Mouse (Mus musculus) spleen, adult 2 months (tissue): ENCODE data around the gene Zswim7. TPM values are rescaled to one million over a fixed set of nuclear protein-coding genes. Genes with fewer than 3 reads are reported as not detected.

Source experiments
- DNase-seq, 2 experiments: peaks; one replicate each; pipeline versions ENCODE4 v3.0.0 to v3.0.0-alpha.2; 2012 to 2021; ENCODE audit warnings: low spot score in 2 of 2, low read depth in 1 of 2
- H3K27ac ChIP-seq: fragments of 200-500 bp; 2 replicates; pipeline ENCODE4 v1.5.1; 2012; ENCODE audit warnings: low read length, inconsistent platforms; ENCODE audit not compliant: insufficient read depth
- H3K27me3 ChIP-seq: fragments of 200-500 bp; 2 replicates; pipeline ENCODE4 v1.6.1; 2012; ENCODE audit warnings: mild to moderate bottlenecking, moderate library complexity, low read length, inconsistent platforms; ENCODE audit not compliant: control insufficient read depth, insufficient read depth
- H3K36me3 ChIP-seq: fragments of 200-500 bp; 2 replicates; pipeline ENCODE4 v1.6.1; 2012; ENCODE audit warnings: mild to moderate bottlenecking, low read length, inconsistent platforms; ENCODE audit not compliant: control insufficient read depth, insufficient read depth
- H3K4me1 ChIP-seq: fragments of 200-500 bp; 2 replicates; pipeline ENCODE4 v1.6.1; 2011; ENCODE audit warnings: inconsistent platforms; ENCODE audit not compliant: control insufficient read depth, insufficient read depth, insufficient read length
- H3K4me3 ChIP-seq: fragments of 200-500 bp; 2 replicates; pipeline ENCODE4 v1.5.1; 2011; ENCODE audit warnings: mild to moderate bottlenecking, inconsistent platforms; ENCODE audit not compliant: insufficient read depth, insufficient read length; ENCODE audit errors: extremely low read depth
- CTCF ChIP-seq: fragments of 200-500 bp; IDR thresholded peaks from 2 replicates; pipeline ENCODE4 v1.5.1; 2011; ENCODE audit warnings: mild to moderate bottlenecking, inconsistent platforms; ENCODE audit not compliant: insufficient read depth, insufficient read length, insufficient replicate concordance; ENCODE audit errors: extremely low read depth
- POLR2A ChIP-seq: fragments of 200-500 bp; IDR thresholded peaks from 2 replicates; pipeline ENCODE4 v1.6.1; 2011; ENCODE audit warnings: low read depth, low read length, inconsistent platforms
- WGBS: fragments of 180-500 bp; shearing (Covaris S2); methylation state at CpG from one replicate; pipeline ENCODE4 v1.1.7; 2018; 5-methylcytosine and 5-hydroxymethylcytosine counted together
- polyA plus RNA-seq: library from polyadenylated mRNA; depleted of rRNA; stranded (reverse); fragments of >200 nt; gene quantifications from 2 replicates; pipeline ENCODE4 v1.2.3, GENCODE M21; 2012

The Zswim7 gene
- polyA plus RNA-seq, 1 experiment = 4.4 TPM

GRCm38 (mm10) chr11:62263599-62263998, 17.6 kb downstream of the Zswim7 start:
- H3K27ac ChIP-seq = no peak overlapping the region
- H3K4me1 ChIP-seq = no peaks in the 10 kb centered on the region
- WGBS = 81% methylated on average over 7 of the region's 7 CpGs
- DNase-seq = no peak
- TF ChIP-seq CTCF = no peak
- no peak for TF ChIP-seq POLR2A
- H3K4me3 ChIP-seq = no peak overlapping the region
- H3K27me3 ChIP-seq = no peaks in the 10 kb centered on the region
- H3K36me3 ChIP-seq = 0 out of 2 replicates have a peak, but pooled peaks cover 1% of the 10 kb centered on the region

GRCm38 (mm10) chr11:62259214-62259613, 22.0 kb downstream of the Zswim7 start:
- Histone ChIP-seq H3K4me1 (no peaks in the 10 kb centered on the region), H3K4me3 (no peak overlapping the region), H3K27ac (no peak overlapping the region), H3K36me3 (no peaks in the 10 kb centered on the region), H3K27me3 (no peaks in the 10 kb centered on the region)
- TF ChIP-seq CTCF (no peak), POLR2A (no peak)
- 45% methylated on average over 5 of the region's 5 CpGs for WGBS
- DNase-seq = no peak

GRCm38 (mm10) chr11:62253380-62253779, 27.8 kb downstream of the Zswim7 start:
- no peak for TF ChIP-seq POLR2A
- no peak for TF ChIP-seq CTCF
- Histone ChIP-seq H3K36me3 (no peaks in the 10 kb centered on the region), H3K4me1 (peaks cover 5% of the 10 kb centered on the region), H3K27ac (no peak overlapping the region), H3K4me3 (no peak overlapping the region), H3K27me3 (peaks cover 6% of the 10 kb centered on the region)
- no peak for DNase-seq
- WGBS = 89% methylated on average over 5 of the region's 5 CpGs

- no peak overlapping the region for H3K4me3 ChIP-seq
- TF ChIP-seq CTCF (no peak), POLR2A (no peak)
- no peaks in the 10 kb centered on the region for H3K36me3 ChIP-seq
- no peak for DNase-seq
- H3K27me3 ChIP-seq = peaks cover 8% of the 10 kb centered on the region
- H3K4me1 ChIP-seq = peaks cover 5% of the 10 kb centered on the region
- 14% methylated on average over 11 of the region's 11 CpGs for WGBS
- no peak overlapping the region for H3K27ac ChIP-seq
Measured at GRCm38 (mm10) chr11:62251047-62251446, 30.1 kb downstream of the Zswim7 start.

- TF ChIP-seq POLR2A = no peak
- Histone ChIP-seq H3K4me1 (peaks cover 5% of the 10 kb centered on the region), H3K27ac (no peak overlapping the region), H3K4me3 (peak overlapping the region; percentile 51; the same call in 1 of the 2 replicates), H3K36me3 (no peaks in the 10 kb centered on the region), H3K27me3 (peaks cover 8% of the 10 kb centered on the region)
- DNase-seq = no peak
- 14% methylated on average over 35 of the region's 35 CpGs for WGBS
Measured at GRCm38 (mm10) chr11:62249266-62250037, 31.7 kb downstream of the Zswim7 start.

- WGBS = 1% methylated on average over 69 of the region's 69 CpGs
- Histone ChIP-seq H3K4me1 (peaks cover 5% of the 10 kb centered on the region), H3K4me3 (peak within 1 kb of the TSS; percentile 51), H3K27me3 (peaks cover 8% of the 10 kb centered on the region), H3K36me3 (no peaks in the 10 kb centered on the region), H3K27ac (no peak within 1 kb of the TSS)
- TF ChIP-seq CTCF (no peak), POLR2A (no peak)
- peak in 1 of 2 experiments; percentile 21 for DNase-seq
Measured at GRCm38 (mm10) chr11:62248401-62249244, 32.6 kb downstream of the Zswim7 start, which contains the start of gene Adora2b. Gene Adora2b (plus strand): TSS chr11:62248984.
